Comparison of ENCODE assay signal across 8 mouse cellular contexts in genomic region chr7:79211287-79211976, GRCm38 (mm10).
DNase-seq lines count a peak whose midpoint lies in the region; ATAC-seq and TF ChIP-seq lines count a peak whose summit lies in the region.

No protein-coding gene starts in this region.

- no peak for DNase-seq in liver, postnatal 0 days
- no peak for DNase-seq in testis, postnatal 10 days (ENCODE audit: low spot score)
- no peak for DNase-seq in frontal cortex, postnatal 14 days (ENCODE audit: low spot score in 2 of 2)
- DNase-seq in left cerebral cortex, postnatal 14 days (ENCODE audit: low spot score in 2 of 2), result no peak

- no peak overlapping the region for H3K4me3 ChIP-seq in forebrain, embryonic 13.5 days
- no peak overlapping the region for H3K4me3 ChIP-seq in forebrain, embryonic 12.5 days (replicated peaks)
- no peak overlapping the region for H3K4me3 ChIP-seq in ES-Bruce4 (ENCODE audit: low read depth, low read length)
- H3K4me3 ChIP-seq in intestine, embryonic 15.5 days (replicated peaks), result no peak overlapping the region
- no peak overlapping the region for H3K4me3 ChIP-seq in liver, postnatal 0 days (ENCODE audit: low read depth, low read length)

- ATAC-seq in forebrain, embryonic 13.5 days, result peak; percentile 55; the same call in 1 of the 2 replicates
- no peak for ATAC-seq in forebrain, embryonic 12.5 days (ENCODE audit: low FRiP score)
- ATAC-seq in intestine, embryonic 15.5 days, result peak; percentile 84
- ATAC-seq in liver, postnatal 0 days, result peak; percentile 7; the same call in 1 of the 2 replicates

- TF ChIP-seq CTCF in ES-Bruce4 (IDR thresholded peaks at IDR 0.05; ENCODE audit: low read depth, low read length), result no peak
- TF ChIP-seq CTCF in liver, postnatal 0 days (IDR thresholded peaks at IDR 0.05; ENCODE audit: low read depth), result no peak

- H3K4me2 ChIP-seq in forebrain, embryonic 13.5 days, result no peak overlapping the region
- no peak overlapping the region for H3K4me2 ChIP-seq in forebrain, embryonic 12.5 days
- H3K4me2 ChIP-seq in intestine, embryonic 15.5 days (replicated peaks), result peak overlapping the region; percentile 33
- peak overlapping the region; percentile 13 for H3K4me2 ChIP-seq in liver, postnatal 0 days (ENCODE audit: low read depth, low read length)

- 22% methylated on average over 9 of the region's 9 CpGs for WGBS in forebrain, embryonic 13.5 days
- WGBS in forebrain, embryonic 12.5 days, result 30% methylated on average over 9 of the region's 9 CpGs
- 4% methylated on average over 9 of the region's 9 CpGs for WGBS in intestine, embryonic 15.5 days
- 12% methylated on average over 9 of the region's 9 CpGs for WGBS in liver, postnatal 0 days (ENCODE audit: insufficient replicate concordance)

- peaks cover 8% of the 10 kb centered on the region for H3K4me1 ChIP-seq in forebrain, embryonic 13.5 days
- H3K4me1 ChIP-seq in forebrain, embryonic 12.5 days, result peaks cover 9% of the 10 kb centered on the region
- H3K4me1 ChIP-seq in ES-Bruce4 (ENCODE audit: control insufficient read depth, insufficient read depth, low read length), result peaks cover 9% of the 10 kb centered on the region
- H3K4me1 ChIP-seq in intestine, embryonic 15.5 days (replicated peaks), result peaks cover 12% of the 10 kb centered on the region
- 0 out of 2 replicates have a peak, but pooled peaks cover 5% of the 10 kb centered on the region for H3K4me1 ChIP-seq in liver, postnatal 0 days (ENCODE audit: insufficient read depth)

- no peaks in the 10 kb centered on the region for H3K36me3 ChIP-seq in forebrain, embryonic 13.5 days (ENCODE audit: poor library complexity, severe bottlenecking)
- no peaks in the 10 kb centered on the region for H3K36me3 ChIP-seq in forebrain, embryonic 12.5 days (replicated peaks)
- no peaks in the 10 kb centered on the region for H3K36me3 ChIP-seq in ES-Bruce4 (ENCODE audit: control insufficient read depth, insufficient read depth, low read length, poor library complexity, severe bottlenecking)
- H3K36me3 ChIP-seq in intestine, embryonic 15.5 days, result no peaks in the 10 kb centered on the region
- no peaks in the 10 kb centered on the region for H3K36me3 ChIP-seq in liver, postnatal 0 days (replicated peaks; ENCODE audit: insufficient read depth, low read length)

- H3K9ac ChIP-seq in forebrain, embryonic 13.5 days, result no peak overlapping the region
- no peak overlapping the region for H3K9ac ChIP-seq in forebrain, embryonic 12.5 days
- H3K9ac ChIP-seq in ES-Bruce4 (ENCODE audit: low read depth, poor library complexity, severe bottlenecking), result peak overlapping the region; percentile 48
- no peak overlapping the region for H3K9ac ChIP-seq in intestine, embryonic 15.5 days
- H3K9ac ChIP-seq in liver, postnatal 0 days (replicated peaks), result no peak overlapping the region

- no peaks in the 10 kb centered on the region for H3K9me3 ChIP-seq in forebrain, embryonic 13.5 days (replicated peaks)
- 0 out of 2 replicates have a peak, but pooled peaks cover 1% of the 10 kb centered on the region for H3K9me3 ChIP-seq in forebrain, embryonic 12.5 days
- H3K9me3 ChIP-seq in ES-Bruce4 (replicated peaks; ENCODE audit: control insufficient read depth, insufficient read depth, low read length, poor library complexity, severe bottlenecking), result peaks cover 12% of the 10 kb centered on the region
- H3K9me3 ChIP-seq in intestine, embryonic 15.5 days, result no peaks in the 10 kb centered on the region
- no peaks in the 10 kb centered on the region for H3K9me3 ChIP-seq in liver, postnatal 0 days (ENCODE audit: low read length)

- H3K27ac ChIP-seq in forebrain, embryonic 13.5 days, result no peak overlapping the region
- no peak overlapping the region for H3K27ac ChIP-seq in forebrain, embryonic 12.5 days
- peak overlapping the region; percentile 97 for H3K27ac ChIP-seq in ES-Bruce4 (ENCODE audit: insufficient read depth, low read length)
- H3K27ac ChIP-seq in intestine, embryonic 15.5 days, result peak overlapping the region; percentile 56
- no peak overlapping the region for H3K27ac ChIP-seq in liver, postnatal 0 days (ENCODE audit: low read depth)

- intact Hi-C loops in left cerebral cortex, postnatal 14 days (cut with DNase I), result no loop called here

- peak; percentile 99 for TF ChIP-seq EP300 in ES-Bruce4 (IDR thresholded peaks at IDR 0.05; ENCODE audit: insufficient read depth, low read depth, low read length)
- TF ChIP-seq EP300 in liver, postnatal 0 days (IDR thresholded peaks at IDR 0.05; ENCODE audit: low read depth), result no peak

- TF ChIP-seq POLR2A in ES-Bruce4 (IDR thresholded peaks at IDR 0.05; ENCODE audit: insufficient read depth, low read length), result no peak

- 0 out of 2 replicates have a peak, but pooled peaks cover 4% of the 10 kb centered on the region for H3K27me3 ChIP-seq in forebrain, embryonic 13.5 days
- no peaks in the 10 kb centered on the region for H3K27me3 ChIP-seq in forebrain, embryonic 12.5 days
- no peaks in the 10 kb centered on the region for H3K27me3 ChIP-seq in ES-Bruce4 (ENCODE audit: control insufficient read depth, insufficient read depth, low read length, poor library complexity, severe bottlenecking)
- no peaks in the 10 kb centered on the region for H3K27me3 ChIP-seq in intestine, embryonic 15.5 days (replicated peaks)
- 0 out of 2 replicates have a peak, but pooled peaks cover 4% of the 10 kb centered on the region for H3K27me3 ChIP-seq in liver, postnatal 0 days (ENCODE audit: insufficient read depth, low read length)

Comparison
In these comparisons a context has a peak if more than half of its experiments do, and no peak if none do; other contexts are left out.
1. H3K27ac ChIP-seq: peak in ES-Bruce4 (single experiment) and intestine, embryonic 15.5 days (single experiment); none in forebrain, embryonic 13.5 days (single experiment), forebrain, embryonic 12.5 days (single experiment) and liver, postnatal 0 days (single experiment).
2. H3K4me2 ChIP-seq: peak in intestine, embryonic 15.5 days (single experiment) and liver, postnatal 0 days (single experiment); none in forebrain, embryonic 13.5 days (single experiment) and forebrain, embryonic 12.5 days (single experiment).